ENCODE assay signal across 8 mouse cellular contexts in genomic region chr5:111661971-111662370, GRCm38 (mm10).
DNase-seq lines count a peak whose midpoint lies in the region; ATAC-seq lines count a peak whose summit lies in the region.

No protein-coding gene starts in this region.

- no peak overlapping the region for H3K4me2 ChIP-seq in limb, embryonic 15.5 days

- 41% methylated on average over 12 of the region's 12 CpGs for WGBS in limb, embryonic 15.5 days

- no peak overlapping the region for H3K4me3 ChIP-seq in limb, embryonic 15.5 days

- no peak overlapping the region for H3K9ac ChIP-seq in limb, embryonic 15.5 days

- no peaks in the 10 kb centered on the region for H3K9me3 ChIP-seq in limb, embryonic 15.5 days

- DNase-seq in ovary, adult 18-20 months (ENCODE audit: low spot score): peak; percentile 39
- no peak for DNase-seq in ovary, postnatal 10 days (ENCODE audit: low spot score)
- peak; percentile 85 for DNase-seq in gastrocnemius, adult 18-20 months (ENCODE audit: low spot score)
- DNase-seq in testis, postnatal 10 days (ENCODE audit: low spot score): peak; percentile 75
- no peak for DNase-seq in layer of hippocampus, postnatal 36 days
- no peak for DNase-seq in frontal cortex, postnatal 36 days (ENCODE audit: low spot score in 2 of 2)

- no peaks in the 10 kb centered on the region for H3K27me3 ChIP-seq in limb, embryonic 15.5 days

- H3K36me3 ChIP-seq in limb, embryonic 15.5 days: no peaks in the 10 kb centered on the region

- ATAC-seq in limb, embryonic 15.5 days (ENCODE audit: insufficient number of reproducible peaks, low FRiP score, low TSS enrichment, low read depth): 0 out of 2 replicates have a peak, but pooled peaks have one; percentile 30
- ATAC-seq in granulocyte monocyte progenitor cell, adult 5-6 weeks (replicated peaks; ENCODE audit: poor library complexity, severe bottlenecking): no peak; the same call in 1 of the 2 replicates

- peaks cover 36% of the 10 kb centered on the region for H3K4me1 ChIP-seq in limb, embryonic 15.5 days

- no peak overlapping the region for H3K27ac ChIP-seq in limb, embryonic 15.5 days

Comparison
In these comparisons a context has a peak if more than half of its experiments do, and no peak if none do; other contexts are left out.
1. DNase-seq: peak in ovary, adult 18-20 months (single experiment), gastrocnemius, adult 18-20 months (single experiment) and testis, postnatal 10 days (single experiment); none in ovary, postnatal 10 days (single experiment), layer of hippocampus, postnatal 36 days (0 of 2) and frontal cortex, postnatal 36 days (0 of 2).